Mouse (Mus musculus) kidney, embryonic 16.5 days (tissue): Measurements from ENCODE around the gene Cyp4v3. TPM values are rescaled to one million over a fixed set of nuclear protein-coding genes. Genes with fewer than 3 reads are reported as not detected.
"Not testable (repeated sequence)": the region's sequence is repeated elsewhere in the genome, so short reads cannot be mapped to it uniquely, and the experiment has no call there.

Source experiments
- ATAC-seq: fragments of 200-750 bp; cut with Nextera tagmentation; 2 replicates; pipeline ENCODE4 v1.8.0; 2017; ENCODE audit warnings: moderate TSS enrichment; ENCODE audit not compliant: low FRiP score, low TSS enrichment
- H3K27ac ChIP-seq: fragments of 300-500 bp; sonication (generic); 2 replicates; pipeline ENCODE4 v1.5.1; 2014; ENCODE audit warnings: low read length
- H3K27me3 ChIP-seq: fragments of 300-500 bp; sonication (generic); 2 replicates; pipeline ENCODE4 v1.6.1; 2014; ENCODE audit warnings: low read length, control low read depth, mixed read lengths; ENCODE audit not compliant: insufficient read depth
- H3K36me3 ChIP-seq: fragments of 300-500 bp; sonication (generic); 2 replicates; pipeline ENCODE4 v1.6.1; 2014; ENCODE audit warnings: low read length, control low read depth, mixed read lengths; ENCODE audit not compliant: insufficient read depth
- H3K4me1 ChIP-seq: fragments of 300-500 bp; sonication (generic); 2 replicates; pipeline ENCODE4 v1.6.1; 2014; ENCODE audit warnings: low read length, control low read depth, mixed read lengths; ENCODE audit not compliant: insufficient read depth
- H3K4me2 ChIP-seq: fragments of 300-500 bp; sonication (generic); replicated peaks from 2 replicates; pipeline ENCODE4 v1.6.1; 2014; ENCODE audit warnings: low read depth, low read length
- H3K4me3 ChIP-seq: fragments of 300-500 bp; sonication (generic); 2 replicates; pipeline ENCODE4 v1.5.1; 2014; ENCODE audit warnings: mild to moderate bottlenecking, low read length
- H3K9ac ChIP-seq: fragments of 300-500 bp; sonication (generic); replicated peaks from 2 replicates; pipeline ENCODE4 v1.6.1; 2014; ENCODE audit warnings: low read length
- H3K9me3 ChIP-seq: fragments of 300-500 bp; sonication (generic); 2 replicates; pipeline ENCODE4 v1.6.1; 2016; ENCODE audit warnings: low read length, control low read depth
- WGBS: fragments of 180-500 bp; shearing (Covaris S2); extraction: QIAGEN DNeasy Blood & Tissue Kit; methylation state at CpG from one replicate; pipeline ENCODE4 v1.1.7; 2014; 5-methylcytosine and 5-hydroxymethylcytosine counted together
- polyA plus RNA-seq: library from polyadenylated mRNA; unstranded; fragments of >200 nt; fragmentation: Nextera tagmentation; extraction: Ambion mirVana; gene quantifications from 2 replicates; pipeline ENCODE4 v1.2.1, GENCODE M21; 2015

The Cyp4v3 gene
- polyA plus RNA-seq, 1 experiment from 2014 or later, result 1.6 TPM

DNA sequence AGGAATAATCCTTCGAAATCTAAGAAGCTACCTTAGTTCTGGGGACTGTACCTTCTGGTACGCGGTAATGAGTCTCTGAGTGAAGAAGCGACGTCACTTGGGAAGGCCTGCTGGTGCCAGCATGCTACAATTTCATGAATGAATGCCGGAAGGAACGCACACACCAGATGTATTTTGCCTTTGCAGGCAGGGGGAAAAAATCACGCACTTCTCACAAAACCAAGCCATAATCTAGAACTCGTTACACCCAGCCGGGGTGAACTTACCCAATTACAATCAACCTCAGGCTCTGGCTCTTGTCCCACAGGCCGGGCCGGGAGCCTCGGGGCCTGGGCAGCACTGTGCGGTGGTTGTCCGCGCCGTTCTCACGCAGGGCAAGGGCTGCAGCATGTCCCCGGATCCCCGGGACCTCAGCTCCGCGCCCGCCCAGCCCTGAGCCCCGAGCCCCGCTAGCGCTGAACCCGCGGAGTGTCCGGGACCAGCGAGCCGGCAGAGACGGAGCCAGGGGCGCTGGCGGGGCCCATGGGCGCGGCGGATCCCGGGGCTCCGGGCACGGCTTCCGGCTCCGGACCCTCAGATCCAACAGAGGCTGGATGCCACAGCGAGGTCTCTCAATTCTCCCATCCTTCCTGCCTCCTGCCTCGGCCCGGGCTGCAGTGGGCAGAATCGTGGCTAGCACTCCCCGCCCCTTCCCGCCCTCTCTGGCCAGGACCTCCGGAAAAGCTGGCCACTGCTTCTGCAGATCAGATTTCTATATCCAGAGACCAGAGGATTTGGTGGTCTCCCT is 25.3 kb upstream of the Cyp4v3 start:
- H3K9me3 ChIP-seq, result no peaks in the 10 kb centered on the region
- H3K9ac ChIP-seq, result peak overlapping the region; percentile 87
- peak; percentile 90 for ATAC-seq
- peaks cover 11% of the 10 kb centered on the region; the same call in 1 of the 2 replicates for H3K4me1 ChIP-seq
- WGBS, result 2% methylated on average over 49 of the region's 49 CpGs
- H3K27me3 ChIP-seq, result no peaks in the 10 kb centered on the region
- H3K27ac ChIP-seq, result peak overlapping the region; percentile 79
- peak overlapping the region; percentile 71 for H3K4me2 ChIP-seq
- peaks cover 6% of the 10 kb centered on the region for H3K36me3 ChIP-seq
- H3K4me3 ChIP-seq, result peak overlapping the region; percentile 72

- Histone ChIP-seq H3K4me2 (peak overlapping the region; percentile 7), H3K4me3 (no peak overlapping the region), H3K9me3 (no peaks in the 10 kb centered on the region), H3K36me3 (peaks cover 25% of the 10 kb centered on the region), H3K27ac (peak overlapping the region; percentile 73), H3K27me3 (no peaks in the 10 kb centered on the region), H3K4me1 (peaks cover 11% of the 10 kb centered on the region; the same call in 1 of the 2 replicates), H3K9ac (no peak overlapping the region)
- ATAC-seq, result no peak
- WGBS, result 74% methylated on average over 6 of the region's 6 CpGs
These were observed 22.8 kb upstream of the Cyp4v3 start for GRCm38 (mm10) chr8:45355809-45356208.

- H3K9me3 ChIP-seq, result no peaks in the 10 kb centered on the region
- WGBS, result 18% methylated on average over 6 of the region's 6 CpGs
- H3K4me3 ChIP-seq, result no peak overlapping the region
- H3K27ac ChIP-seq, result no peak overlapping the region
- H3K4me2 ChIP-seq, result no peak overlapping the region
- H3K4me1 ChIP-seq, result no peaks in the 10 kb centered on the region
- H3K27me3 ChIP-seq, result no peaks in the 10 kb centered on the region
- peak; percentile 80 for ATAC-seq
- no peak overlapping the region for H3K9ac ChIP-seq
- H3K36me3 ChIP-seq, result peaks cover 49% of the 10 kb centered on the region
These were observed 12.0 kb upstream of the Cyp4v3 start for GRCm38 (mm10) chr8:45345031-45345430.

DNA sequence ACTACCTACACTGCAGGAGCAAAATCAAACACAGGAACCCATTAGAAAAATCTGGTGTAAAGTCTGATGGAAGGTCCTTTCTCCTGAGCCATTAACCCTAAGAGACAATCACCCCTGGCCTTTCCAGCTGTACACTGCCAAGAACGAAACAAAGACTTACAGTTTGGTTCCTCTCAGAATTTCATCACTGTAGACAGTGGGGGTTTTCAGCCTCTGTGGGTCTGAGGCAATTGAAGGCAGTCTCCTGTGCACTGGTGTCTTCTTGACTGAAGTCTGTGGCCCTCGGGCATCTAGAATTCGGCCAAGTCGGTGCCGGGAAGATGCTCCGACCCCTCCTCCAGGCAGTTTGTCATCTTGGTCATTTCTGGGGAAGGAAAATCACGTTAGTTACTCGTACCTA is 11.3 kb upstream of the Cyp4v3 start:
- no peak overlapping the region for H3K27ac ChIP-seq
- H3K9me3 ChIP-seq, result no peaks in the 10 kb centered on the region
- ATAC-seq, result no peak
- no peaks in the 10 kb centered on the region for H3K4me1 ChIP-seq
- H3K9ac ChIP-seq, result no peak overlapping the region
- H3K4me3 ChIP-seq, result no peak overlapping the region
- no peak overlapping the region for H3K4me2 ChIP-seq
- WGBS, result 86% methylated on average over 8 of the region's 8 CpGs
- peaks cover 47% of the 10 kb centered on the region for H3K36me3 ChIP-seq
- H3K27me3 ChIP-seq, result no peaks in the 10 kb centered on the region

DNA sequence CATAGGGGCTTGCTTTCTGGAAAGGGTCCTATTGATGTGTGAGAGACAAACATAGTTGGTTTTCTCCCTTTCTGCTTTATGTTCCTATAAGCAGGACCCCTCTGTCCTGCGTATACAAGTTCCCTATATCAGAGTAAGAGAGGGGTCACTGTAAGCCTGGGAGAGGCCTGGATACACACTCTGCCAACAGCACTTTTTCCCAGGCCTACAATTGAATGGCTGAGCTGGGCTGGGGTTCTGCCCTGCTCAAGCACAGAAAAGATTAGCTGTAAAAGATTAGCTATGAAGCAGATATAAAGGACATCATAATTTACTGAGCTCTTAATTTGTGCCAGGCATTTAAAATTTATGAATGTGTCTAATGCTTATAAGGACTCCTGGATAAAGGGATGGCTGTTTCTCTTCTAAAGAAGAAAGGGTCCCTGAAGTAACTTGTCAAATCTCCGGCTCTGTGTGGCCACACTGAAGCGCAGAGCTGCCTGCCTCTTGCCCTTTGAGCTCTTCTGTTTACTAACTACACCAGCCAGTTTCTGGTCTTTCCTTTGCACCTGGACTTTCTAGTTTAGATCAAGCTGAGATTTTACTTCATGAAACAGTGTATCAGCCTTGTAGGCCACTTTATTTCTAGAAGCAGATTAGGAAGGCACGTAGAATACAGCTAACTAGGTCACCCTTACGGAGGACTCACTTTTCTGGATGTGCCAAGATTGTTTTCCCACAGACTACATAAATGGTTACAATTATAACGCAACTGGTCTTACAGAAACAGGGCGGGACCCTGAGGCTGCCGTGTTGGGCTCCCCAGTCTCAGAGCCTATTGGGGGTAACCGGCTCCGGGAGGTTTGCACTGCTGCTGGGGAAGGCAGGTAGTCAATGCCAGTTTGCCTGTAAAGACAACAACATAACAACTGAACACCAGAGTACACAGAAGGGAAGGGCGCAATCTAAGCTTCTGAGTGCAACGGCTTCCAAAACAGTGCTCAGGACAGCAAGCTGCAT is 8.9 kb upstream of the Cyp4v3 start:
- H3K27me3 ChIP-seq, result no peaks in the 10 kb centered on the region
- H3K27ac ChIP-seq, result no peak overlapping the region
- peaks cover 41% of the 10 kb centered on the region for H3K36me3 ChIP-seq
- no peak overlapping the region for H3K4me3 ChIP-seq
- WGBS, result 90% methylated on average over 12 of the region's 12 CpGs
- H3K4me2 ChIP-seq, result no peak overlapping the region
- H3K9me3 ChIP-seq, result no peaks in the 10 kb centered on the region
- ATAC-seq, result no peak
- no peak overlapping the region for H3K9ac ChIP-seq
- no peaks in the 10 kb centered on the region for H3K4me1 ChIP-seq

GRCm38 (mm10) chr8:45333493-45333892 is 477 bp upstream of the Cyp4v3 start:
- ATAC-seq, result peak; percentile 74
- no peaks in the 10 kb centered on the region for H3K27me3 ChIP-seq
- H3K27ac ChIP-seq, result no peak overlapping the region
- peak overlapping the region; percentile 92 for H3K4me2 ChIP-seq
- peak overlapping the region; percentile 71 for H3K4me3 ChIP-seq
- H3K36me3 ChIP-seq, result 0 out of 2 replicates have a peak, but pooled peaks cover 4% of the 10 kb centered on the region
- peak overlapping the region; percentile 71 for H3K9ac ChIP-seq
- 5% methylated on average over 8 of the region's 8 CpGs for WGBS
- H3K4me1 ChIP-seq, result peaks cover 7% of the 10 kb centered on the region; the same call in 1 of the 2 replicates
- H3K9me3 ChIP-seq, result no peaks in the 10 kb centered on the region

DNA sequence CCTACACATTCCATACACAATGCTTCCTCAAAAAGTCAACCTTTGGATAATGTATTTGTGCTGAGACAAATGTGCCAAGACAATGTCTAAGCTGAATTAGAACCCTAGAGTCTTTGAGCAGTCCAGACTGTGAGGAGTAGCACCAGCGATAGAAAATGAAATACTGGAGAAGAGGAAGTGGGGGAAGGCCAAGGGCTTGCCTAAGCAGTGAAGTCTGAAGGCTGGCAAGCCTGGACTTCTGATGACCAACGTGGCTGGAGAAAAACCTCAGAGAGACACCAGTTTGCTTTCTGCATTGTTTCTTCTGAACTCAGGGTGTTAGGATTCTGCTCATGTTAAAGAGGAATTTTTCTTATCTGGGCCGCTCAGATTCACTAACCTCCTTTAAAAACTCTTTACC is 2.2 kb downstream of the Cyp4v3 start:
- Histone ChIP-seq H3K9ac (no peak overlapping the region), H3K36me3 (no peaks in the 10 kb centered on the region), H3K4me3 (no peak overlapping the region), H3K4me1 (peaks cover 7% of the 10 kb centered on the region; the same call in 1 of the 2 replicates), H3K27me3 (no peaks in the 10 kb centered on the region), H3K9me3 (no peaks in the 10 kb centered on the region), H3K27ac (no peak overlapping the region), H3K4me2 (no peak overlapping the region)
- WGBS, result 76% methylated on average over 3 of the region's 3 CpGs
- no peak for ATAC-seq

GRCm38 (mm10) chr8:45329206-45329980 is 3.6 kb downstream of the Cyp4v3 start:
- H3K9me3 ChIP-seq, result no peaks in the 10 kb centered on the region
- 87% methylated on average over 6 of the region's 6 CpGs for WGBS
- H3K4me3 ChIP-seq, result no peak overlapping the region

DNA sequence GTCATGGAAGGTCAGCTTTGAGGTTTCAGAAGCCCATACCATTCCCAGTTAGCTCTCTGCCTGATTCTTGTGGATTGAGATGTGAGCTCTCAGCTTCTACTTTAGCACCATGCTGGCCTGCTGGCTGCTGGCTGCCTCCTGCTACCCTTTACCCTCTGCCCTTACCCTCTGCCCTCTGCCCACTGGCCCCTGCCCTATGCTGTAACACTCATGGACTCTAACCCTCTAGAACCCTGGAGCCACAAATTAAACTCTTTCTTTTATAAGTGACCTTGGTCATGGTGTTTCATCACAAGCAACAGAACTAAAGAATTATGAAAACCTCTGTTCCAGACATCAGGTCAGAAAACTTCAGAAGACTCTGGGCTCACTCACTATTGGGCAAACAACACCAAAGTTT is 5.9 kb downstream of the Cyp4v3 start:
- H3K4me3 ChIP-seq, H3K27ac ChIP-seq, H3K9me3 ChIP-seq, H3K9ac ChIP-seq, H3K4me2 ChIP-seq, H3K27me3 ChIP-seq, H3K4me1 ChIP-seq, ATAC-seq, H3K36me3 ChIP-seq: not testable (repeated sequence)

More at GRCm38 (mm10) chr8:45329206-45329980, 3.6 kb downstream of the Cyp4v3 start:
- H3K36me3 ChIP-seq, result no peaks in the 10 kb centered on the region
- no peak overlapping the region for H3K9ac ChIP-seq
- no peak overlapping the region for H3K27ac ChIP-seq
- ATAC-seq, result no peak
- no peak overlapping the region for H3K4me2 ChIP-seq
- H3K4me1 ChIP-seq, result peaks cover 7% of the 10 kb centered on the region; the same call in 1 of the 2 replicates
- no peaks in the 10 kb centered on the region for H3K27me3 ChIP-seq
